Mouse (Mus musculus) MEL (cell line): ENCODE measurements around the gene Hectd4. TPM values are rescaled to one million over a fixed set of nuclear protein-coding genes. Genes with fewer than 3 reads are reported as not detected.

Experiments
- DNase-seq: peaks from one replicate; pipeline ENCODE4 v3.0.0; 2011; ENCODE audit warnings: low read depth, low spot score
- H3K27ac ChIP-seq: 2 replicates; pipeline ENCODE4 v1.5.1; 2012; ENCODE audit warnings: low read depth, mild to moderate bottlenecking, control low read depth, low read length, moderate library complexity; ENCODE audit not compliant: control insufficient read depth
- H3K27me3 ChIP-seq, 2 experiments: fragments of 150-350 bp in 1 of 2; sonication (generic) in 1 of 2; 2 replicates each; pipeline ENCODE4 v1.6.1; 2012; ENCODE audit warnings: low read length in 2 of 2, mild to moderate bottlenecking in 2 of 2, improper control_type of control experiment in 1 of 2, moderate library complexity in 1 of 2; ENCODE audit not compliant: insufficient read depth in 2 of 2, control insufficient read depth in 1 of 2
- H3K36me3 ChIP-seq, 2 experiments: 2 replicates each; pipeline ENCODE4 v1.6.1; 2012 to 2014; ENCODE audit warnings: low read length in 2 of 2, improper control_type of control experiment in 1 of 2, inconsistent platforms in 1 of 2, mild to moderate bottlenecking in 1 of 2; ENCODE audit not compliant: insufficient read depth in 2 of 2, control insufficient read depth in 1 of 2
- H3K4me1 ChIP-seq, 2 experiments: fragments of 150-350 bp in 1 of 2; sonication (generic) in 1 of 2; 2 replicates each; pipeline ENCODE4 v1.6.1; 2012; ENCODE audit warnings: low read length in 2 of 2, improper control_type of control experiment in 1 of 2, mild to moderate bottlenecking in 1 of 2; ENCODE audit not compliant: insufficient read depth in 2 of 2, control insufficient read depth in 1 of 2
- H3K4me3 ChIP-seq, 2 experiments: fragments of 150-350 bp in 1 of 2; sonication (generic) in 1 of 2; 2 replicates each; pipeline ENCODE4 v1.5.1; 2012; ENCODE audit warnings: low read depth in 2 of 2, low read length in 2 of 2, mild to moderate bottlenecking in 2 of 2, moderate library complexity in 2 of 2, control low read depth in 1 of 2, improper control_type of control experiment in 1 of 2; ENCODE audit not compliant: control insufficient read depth in 1 of 2, insufficient read depth in 1 of 2
- H3K79me2 ChIP-seq: 2 replicates; pipeline ENCODE4 v1.6.1; 2012; ENCODE audit warnings: mild to moderate bottlenecking, low read length, moderate library complexity; ENCODE audit not compliant: control insufficient read depth, poor library complexity, insufficient read depth
- H3K9ac ChIP-seq: 2 replicates; pipeline ENCODE4 v1.6.1; 2012; ENCODE audit warnings: low read depth, mild to moderate bottlenecking, control low read depth, low read length, moderate library complexity; ENCODE audit not compliant: control insufficient read depth, poor library complexity, severe bottlenecking
- H3K9me3 ChIP-seq: fragments of 150-350 bp; sonication (generic); replicated peaks from 2 replicates; pipeline ENCODE4 v1.6.1; 2012; ENCODE audit warnings: mild to moderate bottlenecking, low read length, improper control_type of control experiment, moderate library complexity; ENCODE audit not compliant: insufficient read depth
- BHLHE40 ChIP-seq: IDR thresholded peaks from 2 replicates; pipeline ENCODE4 v1.6.1; 2012; ENCODE audit warnings: low read depth, mild to moderate bottlenecking, inconsistent platforms, low read length, improper control_type of control experiment, borderline replicate concordance
- CHD2 ChIP-seq: IDR thresholded peaks from 2 replicates; pipeline ENCODE4 v1.6.1; 2011; ENCODE audit warnings: low read length, improper control_type of control experiment
- CTCF ChIP-seq, 3 experiments: IDR thresholded peaks in 2 of 3; conservative IDR thresholded peaks in 1 of 3; 2 replicates each; pipeline ENCODE4 v1.5.1; 2011 to 2012; ENCODE audit warnings: low read length in 3 of 3, low read depth in 2 of 3, mild to moderate bottlenecking in 2 of 3, improper control_type of control experiment in 1 of 3, inconsistent platforms in 1 of 3, mixed read lengths in 1 of 3, moderate library complexity in 1 of 3; ENCODE audit not compliant: control insufficient read depth in 1 of 3, insufficient read depth in 1 of 3, poor library complexity in 1 of 3, severe bottlenecking in 1 of 3
- EP300 ChIP-seq, 2 experiments: IDR thresholded peaks; 2 replicates each; pipeline ENCODE4 v1.6.1; 2011; ENCODE audit warnings: improper control_type of control experiment in 2 of 2, low read length in 2 of 2, low read depth in 1 of 2, mild to moderate bottlenecking in 1 of 2
- GABPA ChIP-seq: IDR thresholded peaks from 2 replicates; pipeline ENCODE4 v1.6.1; 2012; ENCODE audit warnings: low read depth, mild to moderate bottlenecking, inconsistent platforms, low read length, improper control_type of control experiment, moderate library complexity
- HCFC1 ChIP-seq: IDR thresholded peaks from 2 replicates; pipeline ENCODE4 v1.6.1; 2012; ENCODE audit warnings: low read depth, mild to moderate bottlenecking, inconsistent platforms, low read length, improper control_type of control experiment, moderate library complexity
- JUND ChIP-seq: IDR thresholded peaks from 2 replicates; pipeline ENCODE4 v1.6.1; 2011; ENCODE audit warnings: low read depth, mild to moderate bottlenecking, improper control_type of control experiment, low read length
- KAT2A ChIP-seq: conservative IDR thresholded peaks from 2 replicates; pipeline ENCODE4 v1.6.1; 2012; ENCODE audit warnings: low read depth, low read length, improper control_type of control experiment, inconsistent platforms
- MAFK ChIP-seq: IDR thresholded peaks from 2 replicates; pipeline ENCODE4 v1.6.1; 2011; ENCODE audit warnings: low read depth, mild to moderate bottlenecking, low read length, improper control_type of control experiment, borderline replicate concordance
- MEF2A ChIP-seq: IDR thresholded peaks from 2 replicates; pipeline ENCODE4 v1.6.1; 2014; ENCODE audit warnings: low read depth, mild to moderate bottlenecking, inconsistent platforms, low read length, improper control_type of control experiment; ENCODE audit not compliant: poor library complexity, insufficient replicate concordance, severe bottlenecking; ENCODE audit errors: extremely low read depth
- MYB ChIP-seq: IDR thresholded peaks from 2 replicates; pipeline ENCODE4 v1.6.1; 2011; ENCODE audit warnings: mild to moderate bottlenecking, low read depth, low read length, improper control_type of control experiment
- MYC ChIP-seq: IDR thresholded peaks from 2 replicates; pipeline ENCODE4 v1.6.1; 2011; ENCODE audit warnings: low read depth, mild to moderate bottlenecking, low read length, improper control_type of control experiment, moderate library complexity
- NRF1 ChIP-seq: IDR thresholded peaks from 2 replicates; pipeline ENCODE4 v1.6.1; 2014; ENCODE audit warnings: low read depth, mild to moderate bottlenecking, inconsistent platforms, low read length, improper control_type of control experiment, moderate library complexity; ENCODE audit not compliant: poor library complexity, insufficient read depth, severe bottlenecking
- POLR2AphosphoS5 ChIP-seq: IDR thresholded peaks from 2 replicates; pipeline ENCODE4 v1.6.1; 2012; ENCODE audit warnings: low read depth, borderline replicate concordance, mild to moderate bottlenecking, inconsistent platforms, low read length, moderate library complexity, mixed read lengths
- RAD21 ChIP-seq: IDR thresholded peaks from 2 replicates; pipeline ENCODE4 v1.6.1; 2011; ENCODE audit warnings: mild to moderate bottlenecking, low read depth, low read length, improper control_type of control experiment
- RCOR1 ChIP-seq: IDR thresholded peaks from 2 replicates; pipeline ENCODE4 v1.6.1; 2012; ENCODE audit warnings: low read depth, mild to moderate bottlenecking, inconsistent platforms, low read length, improper control_type of control experiment
- SIN3A ChIP-seq: IDR thresholded peaks from 2 replicates; pipeline ENCODE4 v1.6.1; 2012; ENCODE audit warnings: low read length, improper control_type of control experiment, inconsistent platforms
- SMC3 ChIP-seq: IDR thresholded peaks from 2 replicates; pipeline ENCODE4 v1.6.1; 2011; ENCODE audit warnings: low read depth, low read length, improper control_type of control experiment
- TBP ChIP-seq: IDR thresholded peaks from 2 replicates; pipeline ENCODE4 v1.8.0; 2011; ENCODE audit warnings: low read depth, low read length, improper control_type of control experiment
- TCF12 ChIP-seq: IDR thresholded peaks from 2 replicates; pipeline ENCODE4 v1.6.1; 2014; ENCODE audit warnings: low read depth, mild to moderate bottlenecking, inconsistent platforms, low read length, improper control_type of control experiment, moderate library complexity
- USF1 ChIP-seq: IDR thresholded peaks from 2 replicates; pipeline ENCODE4 v1.6.1; 2014; ENCODE audit warnings: low read depth, mild to moderate bottlenecking, inconsistent platforms, low read length, improper control_type of control experiment, moderate library complexity
- ZKSCAN1 ChIP-seq: IDR thresholded peaks from 2 replicates; pipeline ENCODE4 v1.6.1; 2012; ENCODE audit warnings: low read depth, mild to moderate bottlenecking, inconsistent platforms, low read length, improper control_type of control experiment, moderate library complexity
- polyA plus RNA-seq, 2 experiments: library from polyadenylated mRNA; stranded (reverse) in 1 of 2; unstranded in 1 of 2; fragments of >175 nt in 1 of 2; fragments of >200 nt in 1 of 2; gene quantifications; 2 replicates each; pipeline versions ENCODE4 v1.2.1 to v1.2.4; 2012; ENCODE audit warnings: low replicate concordance in 2 of 2, low read depth in 1 of 2; ENCODE audit not compliant: insufficient read length in 2 of 2, insufficient read depth in 1 of 2, missing spikeins in 1 of 2
- total RNA-seq: library from RNA; depleted of rRNA; stranded (reverse); fragments of 300-350 nt; gene quantifications from 2 replicates; pipeline ENCODE4 v1.2.3, GENCODE M21; 2012

Hectd4 gene
- total and polyA plus RNA-seq, 3 experiments, result 7.0 to 10.8 TPM; not detected in 1

DNA sequence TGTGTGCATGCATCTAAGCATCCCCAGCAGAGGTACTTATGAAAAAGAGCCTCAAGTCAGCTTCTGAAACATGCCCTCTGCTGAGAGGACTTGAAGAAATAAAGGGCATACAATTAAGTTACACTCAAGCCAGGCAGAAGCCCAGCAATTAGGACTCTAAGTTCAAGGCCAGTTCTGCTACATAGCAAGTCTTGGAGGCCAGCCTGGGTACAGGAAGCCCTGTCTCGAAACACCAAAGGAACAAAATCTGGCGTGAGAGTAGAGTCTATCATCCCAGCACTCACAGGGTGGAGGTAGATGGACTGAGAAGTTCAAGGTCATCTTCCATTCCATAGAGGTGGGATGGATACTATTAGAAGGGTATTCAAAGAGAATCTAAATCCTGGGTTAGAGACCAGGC, 35.6 kb upstream of the Hectd4 start:
- Histone ChIP-seq H3K79me2 (peaks cover 70% of the 10 kb centered on the region), H3K9ac (no peak overlapping the region), H3K27ac (no peak overlapping the region), H3K4me3 (no peak overlapping the region), H3K4me1 (peaks cover 0 to 6% of the 10 kb centered on the region in 2 experiments; a peak in 1 of 4 replicates), H3K36me3 (peaks cover 2 to 6% of the 10 kb centered on the region in 2 experiments), H3K27me3 (no peaks in the 10 kb centered on the region), H3K9me3 (no peaks in the 10 kb centered on the region)
- TF ChIP-seq MYC, result no peak
- TF ChIP-seq EP300 (IDR thresholded peaks at IDR 0.05; ENCODE audit: low read depth in 1 of 2, low read length in 2 of 2), result no peak
- TF ChIP-seq GABPA, result no peak
- TF ChIP-seq JUND, result no peak
- TF ChIP-seq HCFC1, result no peak
- no peak for TF ChIP-seq ZKSCAN1
- TF ChIP-seq NRF1, result no peak
- TF ChIP-seq SMC3, result no peak
- no peak for TF ChIP-seq SIN3A
- TF ChIP-seq MYB, result no peak
- no peak for TF ChIP-seq RCOR1
- no peak for TF ChIP-seq USF1
- TF ChIP-seq BHLHE40, result no peak
- TF ChIP-seq CHD2, result no peak
- TF ChIP-seq MAFK, result no peak
- no peak for DNase-seq

DNA sequence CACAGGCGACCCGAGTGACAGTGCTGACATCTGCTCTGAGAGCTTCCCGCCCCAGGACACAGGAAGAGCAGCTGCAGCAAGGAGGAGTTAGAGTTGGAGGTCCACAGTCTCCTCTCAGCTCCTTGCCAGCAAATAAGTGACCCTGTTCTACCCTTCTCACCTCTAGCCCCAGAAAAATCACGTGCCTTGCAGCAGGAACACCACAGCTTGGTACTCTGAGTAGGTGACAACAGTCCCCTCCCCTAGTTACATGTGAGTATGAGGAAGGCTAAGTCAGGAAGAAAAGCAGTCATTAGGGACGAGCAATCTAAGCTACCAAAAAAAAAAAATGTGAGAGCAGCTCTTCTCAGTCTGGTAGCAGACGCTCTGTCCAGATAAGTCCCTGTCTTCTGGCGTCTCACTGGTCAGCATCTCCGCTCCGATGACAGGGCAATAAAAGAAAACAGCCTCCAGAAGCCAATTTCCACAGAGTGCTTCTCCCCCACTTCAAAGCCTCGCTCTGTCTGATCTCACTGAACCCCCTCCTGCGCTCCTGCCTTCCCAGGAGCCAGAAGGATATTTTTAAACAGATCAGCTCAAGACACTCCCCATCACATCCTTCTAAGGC, 35.0 kb upstream of the Hectd4 start:
- H3K36me3 ChIP-seq, result peaks cover 0 to 9% of the 10 kb centered on the region in 2 experiments; a peak in 2 of 4 replicates
- H3K79me2 ChIP-seq, result peaks cover 75% of the 10 kb centered on the region
- H3K9ac ChIP-seq, result no peak overlapping the region
- DNase-seq, result no peak
- H3K4me1 ChIP-seq, result peaks cover 0 to 9% of the 10 kb centered on the region in 2 experiments; a peak in 1 of 4 replicates
- H3K27me3 ChIP-seq, result no peaks in the 10 kb centered on the region
- TF ChIP-seq CTCF (IDR thresholded peaks at IDR 0.05 in 2 of 3, conservative IDR thresholded peaks at IDR 0.05 in 1 of 3; ENCODE audit: control insufficient read depth in 1 of 3, insufficient read depth in 1 of 3, low read depth in 2 of 3, low read length in 3 of 3, poor library complexity in 1 of 3, severe bottlenecking in 1 of 3), result no peak
- TF ChIP-seq TCF12, result no peak
- no peak for TF ChIP-seq RAD21
- no peak for TF ChIP-seq BHLHE40
- TF ChIP-seq KAT2A, result no peak
- no peak for TF ChIP-seq NRF1
- TF ChIP-seq MEF2A, result no peak
- TF ChIP-seq POLR2AphosphoS5, result no peak
- no peak for TF ChIP-seq TBP
- H3K9me3 ChIP-seq, result no peaks in the 10 kb centered on the region
- H3K27ac ChIP-seq, result no peak overlapping the region
- H3K4me3 ChIP-seq, result no peak overlapping the region
